Mouse (Mus musculus): ENCODE measurements around the gene Fut9.

Gene Fut9

GRCm38 (mm10) chr4:25647593-25647992, 152.5 kb downstream of the Fut9 start:
- DNase-seq (ENCODE audit: low spot score in 2 of 2), result no peak

GRCm38 (mm10) chr4:25645580-25645979, 154.5 kb downstream of the Fut9 start:
- no peak for DNase-seq (ENCODE audit: low spot score in 2 of 2)

- DNase-seq (ENCODE audit: low spot score in 2 of 2), result no peak
Observed at GRCm38 (mm10) chr4:25641993-25642392, 158.1 kb downstream of the Fut9 start.

GRCm38 (mm10) chr4:25633262-25633661, 166.8 kb downstream of the Fut9 start:
- no peak for DNase-seq (ENCODE audit: low spot score in 2 of 2)

GRCm38 (mm10) chr4:25628113-25628512, 171.9 kb downstream of the Fut9 start:
- no peak for DNase-seq (ENCODE audit: low spot score in 2 of 2)

GRCm38 (mm10) chr4:25627467-25627866, 172.6 kb downstream of the Fut9 start:
- DNase-seq (ENCODE audit: low spot score in 2 of 2), result no peak

- no peak for DNase-seq (ENCODE audit: low spot score in 2 of 2)
Observed at GRCm38 (mm10) chr4:25627039-25627438, 173.0 kb downstream of the Fut9 start.

- DNase-seq (ENCODE audit: low spot score in 2 of 2), result no peak
Observed at GRCm38 (mm10) chr4:25623176-25623575, 176.9 kb downstream of the Fut9 start.

- DNase-seq (ENCODE audit: low spot score in 2 of 2), result no peak
Observed at GRCm38 (mm10) chr4:25617301-25617700, 182.7 kb downstream of the Fut9 start.

GRCm38 (mm10) chr4:25613426-25613825, 186.6 kb downstream of the Fut9 start:
- no peak for DNase-seq (ENCODE audit: low spot score in 2 of 2)

- DNase-seq (ENCODE audit: low spot score in 2 of 2), result no peak
Observed at GRCm38 (mm10) chr4:25610481-25610880, 189.6 kb downstream of the Fut9 start.

GRCm38 (mm10) chr4:25593218-25593617, 206.8 kb downstream of the Fut9 start:
- DNase-seq (ENCODE audit: low spot score in 2 of 2), result no peak

Data from spleen, postnatal 4 days (tissue).